Mouse (Mus musculus): Measurements from ENCODE around the gene Hoxd3. TPM values are rescaled to one million over a fixed set of nuclear protein-coding genes. Genes with fewer than 3 reads are reported as not detected.

The Hoxd3 gene
- total RNA-seq (2023): not detected

DNA sequence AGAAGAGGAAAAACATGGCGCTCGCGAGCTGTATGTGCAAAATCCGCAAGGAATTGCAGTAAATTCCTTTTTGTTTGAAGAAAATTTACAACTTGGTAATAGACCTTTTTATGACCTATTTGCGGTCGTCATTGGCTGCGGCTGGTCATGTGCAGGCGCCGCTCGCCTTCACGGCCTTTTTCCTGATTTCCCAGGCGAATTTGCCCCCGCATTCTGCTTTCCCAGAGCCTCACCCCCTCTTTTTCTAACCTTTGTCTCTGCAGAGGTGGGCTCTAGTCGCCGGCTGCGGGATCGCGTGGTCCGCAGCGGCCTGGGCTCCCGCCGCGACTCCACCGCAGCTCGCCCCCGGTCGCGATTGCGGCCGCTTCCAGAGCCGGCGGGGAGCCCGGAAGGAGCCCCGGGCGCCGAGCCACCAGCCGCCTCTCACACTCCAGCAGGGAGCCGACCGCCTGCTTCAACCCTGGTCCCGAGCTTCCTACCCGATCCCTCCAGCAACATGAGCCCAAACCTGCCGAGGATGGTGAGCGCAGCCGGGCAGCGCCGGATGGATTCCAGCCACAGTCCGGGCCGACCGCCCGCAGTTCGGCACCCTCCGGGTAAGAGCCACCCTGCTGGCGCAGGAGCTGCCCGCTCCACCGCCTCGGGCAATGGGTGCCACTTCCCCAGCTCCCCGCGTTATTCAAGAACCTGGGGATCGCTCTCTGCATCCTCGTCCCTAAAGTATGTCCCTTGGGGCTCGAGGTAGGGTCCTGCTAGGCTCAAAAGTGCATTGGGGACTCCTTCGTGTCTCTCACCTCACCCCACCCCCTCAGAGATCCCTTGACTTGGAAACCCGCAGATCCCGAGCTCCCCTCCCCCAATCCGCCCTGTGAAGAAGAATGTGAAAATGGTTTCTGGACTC lies at the start of gene Hoxd3, which contains the start of gene Hoxd4:
Gene Hoxd3 (plus strand): TSS at position 207 of the 901 bp plus-strand sequence.
Gene Hoxd4 (plus strand): TSS at position 209 of the 901 bp plus-strand sequence.

GRCm38 (mm10) chr2:74667842-74668357 lies 43.8 kb upstream of the Hoxd3 start, which contains the start of gene Hoxd13:
Gene Hoxd13 (plus strand): TSS chr2:74668310.

GRCm38 (mm10) chr2:74674881-74675665 lies 36.7 kb upstream of the Hoxd3 start, which contains the start of gene Hoxd12:
Gene Hoxd12 (plus strand): TSS chr2:74675013.

GRCm38 (mm10) chr2:74678891-74679595 lies 32.7 kb upstream of the Hoxd3 start, which contains the start of gene Hoxd11:
Gene Hoxd11 (plus strand): TSS chr2:74679557.

DNA sequence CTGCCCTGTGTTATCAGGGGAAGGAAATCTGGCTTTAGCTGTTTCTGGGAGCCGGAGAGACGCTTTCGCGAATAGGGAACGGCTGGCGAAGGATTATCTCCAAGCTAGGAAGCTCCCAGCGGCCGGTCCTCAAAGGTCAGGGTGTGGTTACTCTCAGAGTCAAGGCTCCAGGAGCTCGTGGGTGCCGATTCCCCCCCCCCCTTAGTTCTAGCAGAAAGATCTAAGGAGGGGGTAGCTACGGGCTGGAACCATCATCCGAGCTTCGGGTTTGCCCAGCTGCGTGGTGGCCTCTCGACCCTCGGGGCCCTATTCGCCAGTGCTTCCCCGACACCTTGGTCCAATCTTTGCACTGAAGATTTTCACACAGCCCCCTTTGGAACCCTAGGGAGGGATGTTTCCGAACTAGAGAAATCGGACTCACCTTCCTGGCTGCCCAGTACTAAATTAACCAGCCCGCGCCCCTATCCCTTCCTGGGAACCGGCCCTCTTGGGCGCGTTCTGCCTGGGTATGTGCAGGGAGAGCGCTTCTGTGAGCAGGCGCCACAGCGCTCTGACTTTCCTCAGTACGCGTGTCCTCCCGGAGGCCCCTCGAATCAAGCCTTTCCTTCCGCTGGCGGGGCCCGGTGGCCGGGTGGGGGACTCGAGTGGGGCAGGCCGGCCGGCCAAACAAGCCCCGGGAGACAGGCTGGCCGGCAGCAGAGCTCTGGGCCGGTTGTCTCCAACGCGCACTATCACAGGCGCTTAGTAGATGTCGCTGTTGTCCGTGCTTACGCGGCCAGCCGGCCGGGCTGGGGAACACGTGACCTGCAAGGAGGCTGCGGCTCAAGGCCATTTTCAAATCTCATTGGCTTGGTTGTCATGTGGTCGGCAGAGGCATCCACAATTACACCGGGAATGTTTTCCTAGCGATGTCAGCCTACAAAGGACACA lies 20.4 kb upstream of the Hoxd3 start, which contains the start of gene Hoxd10:
Gene Hoxd10 (plus strand): TSS at position 903 of the 930 bp plus-strand sequence.

GRCm38 (mm10) chr2:74697567-74698121 lies 14.1 kb upstream of the Hoxd3 start, which contains the start of gene Hoxd9:
Gene Hoxd9 (plus strand): TSS chr2:74697727.

GRCm38 (mm10) chr2:74704393-74704998 lies 7.2 kb upstream of the Hoxd3 start, which contains the start of gene Hoxd8:
Gene Hoxd8 (plus strand): TSS chr2:74704615.

DNA sequence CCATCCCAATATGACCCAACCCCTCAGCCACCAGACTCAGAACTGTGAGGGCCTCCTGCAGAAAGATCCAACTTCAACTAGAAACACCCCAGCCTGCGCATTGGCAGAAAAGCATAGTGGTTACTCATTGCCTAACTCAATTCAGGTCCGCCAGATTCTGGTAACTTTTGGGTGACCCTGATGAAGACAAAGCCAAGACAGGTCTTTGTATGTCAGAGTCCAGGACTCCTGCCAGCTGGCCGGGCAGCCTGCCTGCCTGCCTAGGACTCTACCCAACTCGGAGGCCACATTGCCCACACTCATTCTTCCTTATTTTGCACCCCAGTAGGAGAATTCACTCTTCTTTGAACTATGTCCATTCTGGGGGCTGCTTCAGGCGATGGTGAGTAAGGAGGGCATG lies 14.8 kb downstream of the Hoxd3 start, which contains the start of gene Gm28230:
Gene Gm28230 (plus strand): TSS at position 178 of the 400 bp plus-strand sequence.

DNA sequence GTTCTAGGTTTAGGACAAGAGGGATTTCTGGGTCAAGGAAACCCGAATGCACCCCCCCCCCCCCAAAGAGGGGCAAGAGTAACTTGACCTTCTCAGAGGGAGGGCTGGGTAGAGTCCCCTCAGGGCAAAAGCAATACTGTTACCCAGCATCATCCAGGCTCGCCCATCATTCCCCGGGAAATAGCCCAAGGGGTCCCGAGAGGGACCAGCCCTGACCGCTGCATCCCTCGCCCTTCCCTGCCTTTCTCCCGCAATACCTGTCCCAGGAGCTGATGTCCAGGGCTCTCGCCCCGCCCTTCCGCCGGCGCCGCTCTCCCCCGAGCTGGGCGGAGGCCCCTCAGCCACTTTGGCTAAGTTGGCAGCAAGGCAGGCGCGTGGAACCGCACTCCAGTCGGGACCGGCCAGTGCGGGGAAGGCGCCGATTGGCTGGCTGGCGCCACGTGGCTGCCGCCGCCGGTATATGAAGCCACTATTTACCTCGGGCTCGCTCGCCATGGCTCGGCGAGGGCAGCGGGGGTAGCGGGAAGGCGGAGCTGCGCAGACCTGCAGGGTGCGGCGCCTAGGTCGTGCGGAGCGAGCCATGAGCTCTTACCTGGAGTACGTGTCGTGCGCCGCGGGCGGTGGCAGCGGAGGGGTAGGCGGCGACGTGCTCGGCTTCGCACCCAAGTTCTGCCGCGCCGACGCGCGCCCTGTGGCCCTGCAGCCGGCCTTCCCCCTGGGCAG lies 51.0 kb downstream of the Hoxd3 start, which contains the start of gene Hoxd1:
Gene Hoxd1 (plus strand): TSS at position 459 of the 723 bp plus-strand sequence.

Other genes with a start within 250 kb of the Hoxd3 start
- gene Lnpk, start 132.5 kb upstream of the Hoxd3 start, total RNA-seq (2023): 35.0 TPM
- not detected for gene Evx2, start 52.4 kb upstream of the Hoxd3 start, total RNA-seq (2023)
- gene Hoxd13, start 43.6 kb upstream of the Hoxd3 start, total RNA-seq (2023): not detected
- gene Hoxd12, start 36.9 kb upstream of the Hoxd3 start, total RNA-seq (2023): not detected
- not detected for gene Hoxd11, start 32.4 kb upstream of the Hoxd3 start, total RNA-seq (2023)
- gene Hoxd10, start 20.0 kb upstream of the Hoxd3 start, total RNA-seq (2023): not detected
- not detected for gene Hoxd9, start 14.2 kb upstream of the Hoxd3 start, total RNA-seq (2023)
- gene Hoxd8, start 7.3 kb upstream of the Hoxd3 start, total RNA-seq (2023): not detected
- gene Hoxd4, start within 50 bp of the Hoxd3 start, total RNA-seq (2023): not detected
- not detected for gene Gm28230, start 14.8 kb downstream of the Hoxd3 start, total RNA-seq (2023)
- not detected for gene Hoxd1, start 51.1 kb downstream of the Hoxd3 start, total RNA-seq (2023)
- 18.6 TPM for gene Mtx2, start 113.9 kb downstream of the Hoxd3 start, total RNA-seq (2023)

All from CD4-positive naive resting alpha-beta T cell, adult 76 days (primary cell).